Mouse (Mus musculus) hindbrain, postnatal 0 days (tissue): ENCODE data around the gene Stmn1. TPM values are rescaled to one million over a fixed set of nuclear protein-coding genes. Genes with fewer than 3 reads are reported as not detected.

Experiments used
- ATAC-seq: fragments of 200-750 bp; cut with Nextera tagmentation; 2 replicates; pipeline ENCODE4 v1.8.0; 2017; ENCODE audit warnings: mild to moderate bottlenecking, moderate TSS enrichment, moderate library complexity
- DNase-seq: peaks from one replicate; pipeline ENCODE4 v3.0.0-alpha.2; 2015; ENCODE audit warnings: low spot score
- H3K27ac ChIP-seq: fragments of 300-500 bp; sonication (generic); 2 replicates; pipeline ENCODE4 v1.5.1; 2014; ENCODE audit warnings: mild to moderate bottlenecking
- H3K27me3 ChIP-seq: fragments of 300-500 bp; sonication (generic); 2 replicates; pipeline ENCODE4 v1.6.1; 2014; ENCODE audit warnings: low read length, mixed read lengths; ENCODE audit not compliant: insufficient read depth
- H3K36me3 ChIP-seq: fragments of 300-500 bp; sonication (generic); 2 replicates; pipeline ENCODE4 v1.6.1; 2014; ENCODE audit warnings: low read length, mixed read lengths; ENCODE audit not compliant: insufficient read depth
- H3K4me1 ChIP-seq: fragments of 300-500 bp; sonication (generic); 2 replicates; pipeline ENCODE4 v1.6.1; 2014; ENCODE audit warnings: antibody characterized with exemption, low read length, mixed read lengths; ENCODE audit not compliant: insufficient read depth
- H3K4me2 ChIP-seq: fragments of 300-500 bp; sonication (generic); 2 replicates; pipeline ENCODE4 v1.6.1; 2014; ENCODE audit warnings: low read depth, mild to moderate bottlenecking, low read length, moderate library complexity, mixed read lengths
- H3K4me3 ChIP-seq: fragments of 300-500 bp; sonication (generic); 2 replicates; pipeline ENCODE4 v1.5.1; 2014; ENCODE audit warnings: low read length
- H3K9ac ChIP-seq: fragments of 300-500 bp; sonication (generic); replicated peaks from 2 replicates; pipeline ENCODE4 v1.6.1; 2014; ENCODE audit warnings: mild to moderate bottlenecking, low read length, moderate library complexity, mixed read lengths
- H3K9me3 ChIP-seq: fragments of 300-500 bp; sonication (generic); 2 replicates; pipeline ENCODE4 v1.6.1; 2016; ENCODE audit warnings: low read length, mixed read lengths
- CTCF ChIP-seq: IDR thresholded peaks from 2 replicates; pipeline ENCODE4 v1.5.1; 2016; ENCODE audit warnings: antibody characterized with exemption, control low read depth, low read depth
- microRNA-seq, 2 experiments: library from miRNA; unstranded; fragments of <30 nt; microRNA quantifications; one replicate each; pipeline ENCODE4; 2016
- polyA plus RNA-seq: library from polyadenylated mRNA; unstranded; fragments of >200 nt; fragmentation: Nextera tagmentation; extraction: Ambion mirVana; gene quantifications from 2 replicates; pipeline ENCODE4 v1.2.1, GENCODE M21; 2015
- total RNA-seq: library from RNA; depleted of rRNA; stranded (reverse); fragments of >200 nt; gene quantifications from 2 replicates; pipeline ENCODE4 v1.2.3, GENCODE M21; 2014; rRNA removed

Stmn1 gene
- total and polyA plus RNA-seq, 2 experiments from 2014 or later, result 752 to 4,307 TPM

DNA sequence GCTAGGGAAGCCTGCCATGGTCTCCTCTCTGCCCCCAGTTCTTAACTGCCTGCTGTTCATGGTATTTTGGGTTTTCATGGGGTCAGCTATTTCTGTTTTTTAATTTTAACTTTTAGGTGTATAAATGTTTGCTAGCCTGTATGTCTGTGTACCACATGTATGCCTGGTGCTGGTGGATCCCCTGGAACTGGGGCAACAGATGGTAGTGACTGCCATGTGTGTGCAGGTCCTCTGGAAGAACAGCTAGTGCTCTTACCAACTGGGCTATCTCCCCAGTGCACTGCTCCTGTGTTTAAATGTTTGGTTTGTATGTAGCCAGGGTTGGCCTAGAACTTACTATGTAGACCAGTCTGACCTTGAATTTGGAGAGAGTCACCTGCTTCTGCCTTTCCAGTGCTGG lies 51.2 kb downstream of the Stmn1 start:
- TF ChIP-seq CTCF, result no peak
- Histone ChIP-seq H3K4me1 (no peaks in the 10 kb centered on the region), H3K9ac (no peak overlapping the region), H3K4me2 (no peak overlapping the region), H3K4me3 (no peak overlapping the region), H3K36me3 (no peaks in the 10 kb centered on the region), H3K9me3 (no peaks in the 10 kb centered on the region), H3K27me3 (no peaks in the 10 kb centered on the region), H3K27ac (no peak overlapping the region)
- no peak for DNase-seq
- ATAC-seq, result no peak

Small RNA genes within 50 kb of the gene (microRNA-seq; reads per million reads assigned to microRNA genes)
- 0.18 to 0.72 reads per million in 2 experiments for gene Gm23634

Other genes with a start within 250 kb of the Stmn1 start
- gene Catsper4, start 240.9 kb upstream of the Stmn1 start, total RNA-seq, result not detected in 2 replicates
- 0.11 and 0.20 TPM in 2 replicates for gene Catsper4, start 240.9 kb upstream of the Stmn1 start, polyA plus RNA-seq
- gene Cnksr1, start 229.9 kb upstream of the Stmn1 start, total RNA-seq, result 0.26 TPM in 1 of 2 replicates, not detected in the other
- gene Cnksr1, start 229.9 kb upstream of the Stmn1 start, polyA plus RNA-seq, result 0.14 and 0.25 TPM in 2 replicates
- 0.31 TPM in 1 of 2 replicates, not detected in the other for gene E130218I03Rik, start 224.7 kb upstream of the Stmn1 start, total RNA-seq
- gene E130218I03Rik, start 224.7 kb upstream of the Stmn1 start, polyA plus RNA-seq, result 0.95 and 1.4 TPM in 2 replicates
- gene Zfp593, start 222.7 kb upstream of the Stmn1 start, total RNA-seq, result 10.2 and 10.6 TPM in 2 replicates
- 11.0 and 12.5 TPM in 2 replicates for gene Zfp593, start 222.7 kb upstream of the Stmn1 start, polyA plus RNA-seq
- not detected in 2 replicates for gene Gm30191, start 221.4 kb upstream of the Stmn1 start, total RNA-seq
- 0.59 and 0.79 TPM in 2 replicates for gene Gm30191, start 221.4 kb upstream of the Stmn1 start, polyA plus RNA-seq
- 13.7 and 18.4 TPM in 2 replicates for gene Grrp1, start 214.2 kb upstream of the Stmn1 start, total RNA-seq
- gene Grrp1, start 214.2 kb upstream of the Stmn1 start, polyA plus RNA-seq, result 11.1 and 12.2 TPM in 2 replicates
- 25.5 and 35.2 TPM in 2 replicates for gene Pdik1l, start 180.4 kb upstream of the Stmn1 start, total RNA-seq
- gene Pdik1l, start 180.4 kb upstream of the Stmn1 start, polyA plus RNA-seq, result 23.3 and 24.8 TPM in 2 replicates
- 0.32 and 1.5 TPM in 2 replicates for gene Trim63, start 153.2 kb upstream of the Stmn1 start, total RNA-seq
- 0.84 and 1.1 TPM in 2 replicates for gene Trim63, start 153.2 kb upstream of the Stmn1 start, polyA plus RNA-seq
- 0.43 TPM in 1 of 2 replicates, not detected in the other for gene Slc30a2, start 125.1 kb upstream of the Stmn1 start, total RNA-seq
- 0.09 and 0.18 TPM in 2 replicates for gene Slc30a2, start 125.1 kb upstream of the Stmn1 start, polyA plus RNA-seq
- 0.54 and 1.8 TPM in 2 replicates for gene Extl1, start 84.5 kb upstream of the Stmn1 start, total RNA-seq
- 0.39 and 0.66 TPM in 2 replicates for gene Extl1, start 84.5 kb upstream of the Stmn1 start, polyA plus RNA-seq
- gene Pafah2, start 72.0 kb upstream of the Stmn1 start, total RNA-seq, result 12.1 and 17.9 TPM in 2 replicates
- gene Pafah2, start 72.0 kb upstream of the Stmn1 start, polyA plus RNA-seq, result 5.3 and 6.7 TPM in 2 replicates
- gene Paqr7, start 28.4 kb downstream of the Stmn1 start, total RNA-seq, result 121 and 142 TPM in 2 replicates
- 41.1 and 43.5 TPM in 2 replicates for gene Paqr7, start 28.4 kb downstream of the Stmn1 start, polyA plus RNA-seq
- gene Aunip, start 42.7 kb downstream of the Stmn1 start, total RNA-seq, result 2.2 and 2.7 TPM in 2 replicates
- 2.2 and 2.6 TPM in 2 replicates for gene Aunip, start 42.7 kb downstream of the Stmn1 start, polyA plus RNA-seq
- 133 and 146 TPM in 2 replicates for gene Mtfr1l, start 67.1 kb downstream of the Stmn1 start, total RNA-seq
- 177 and 182 TPM in 2 replicates for gene Mtfr1l, start 67.1 kb downstream of the Stmn1 start, polyA plus RNA-seq
- gene Selenon, start 83.8 kb downstream of the Stmn1 start, total RNA-seq, result 30.4 and 32.7 TPM in 2 replicates
- gene Selenon, start 83.8 kb downstream of the Stmn1 start, polyA plus RNA-seq, result 10.0 and 11.3 TPM in 2 replicates
- 36.1 and 40.5 TPM in 2 replicates for gene Man1c1, start 236.0 kb downstream of the Stmn1 start, total RNA-seq
- 5.8 and 7.1 TPM in 2 replicates for gene Man1c1, start 236.0 kb downstream of the Stmn1 start, polyA plus RNA-seq